8 mouse cellular contexts compared by ENCODE assay signal in genomic region chr3:153084226-153085095, GRCm38 (mm10).
A peak's percentile ranks its signal among the peaks of the same experiment; 100 is the strongest.
DNase-seq lines count a peak whose midpoint lies in the region; ATAC-seq and TF ChIP-seq lines count a peak whose summit lies in the region.

No protein-coding gene starts in this region.

- peak overlapping the region; percentile 54 for H3K4me2 ChIP-seq in embryonic facial prominence, embryonic 13.5 days
- H3K4me2 ChIP-seq in hindbrain, embryonic 11.5 days (replicated peaks; ENCODE audit: low read depth, low read length) = no peak overlapping the region
- H3K4me2 ChIP-seq in limb, embryonic 14.5 days (replicated peaks; ENCODE audit: low read depth, low read length, severe bottlenecking) = peak overlapping the region; percentile 43
- peak overlapping the region; percentile 17 for H3K4me2 ChIP-seq in stomach, embryonic 15.5 days

- H3K27ac ChIP-seq in embryonic facial prominence, embryonic 13.5 days = peak overlapping the region; percentile 53; the same call in 1 of the 2 replicates
- H3K27ac ChIP-seq in hindbrain, embryonic 11.5 days (ENCODE audit: low read depth, low read length) = no peak overlapping the region
- 0 out of 2 replicates have a peak overlapping the region, but pooled peaks have one; percentile 44 for H3K27ac ChIP-seq in limb, embryonic 14.5 days (replicated peaks; ENCODE audit: low read depth, low read length)
- H3K27ac ChIP-seq in stomach, embryonic 15.5 days = no peak overlapping the region

- H3K4me1 ChIP-seq in embryonic facial prominence, embryonic 13.5 days = peaks cover 25% of the 10 kb centered on the region
- H3K4me1 ChIP-seq in hindbrain, embryonic 11.5 days (replicated peaks; ENCODE audit: control insufficient read depth, insufficient read depth, low read length) = peaks cover 9% of the 10 kb centered on the region; the same call in 1 of the 2 replicates
- H3K4me1 ChIP-seq in limb, embryonic 14.5 days (ENCODE audit: control insufficient read depth, insufficient read depth, low read length) = peaks cover 18% of the 10 kb centered on the region
- peaks cover 14% of the 10 kb centered on the region for H3K4me1 ChIP-seq in stomach, embryonic 15.5 days

- peak; percentile 6 for DNase-seq in adrenal gland, postnatal 25 days
- DNase-seq in adrenal gland, adult 8-10 months = no peak
- DNase-seq in R1 (ENCODE audit: low read depth, low spot score) = peak; percentile 63
- DNase-seq in hindbrain, embryonic 11.5 days (ENCODE audit: low spot score) = peak; percentile 35
- peak; percentile 62 for DNase-seq in limb, embryonic 14.5 days (ENCODE audit: low spot score)
- DNase-seq in B cell, adult 2 months = no peak

- no peak for TF ChIP-seq POLR2A in limb, embryonic 14.5 days (IDR thresholded peaks at IDR 0.05; ENCODE audit: borderline replicate concordance, extremely low read depth, insufficient read depth, insufficient read length)

- 39% methylated on average over 23 of the region's 23 CpGs for WGBS in embryonic facial prominence, embryonic 13.5 days
- WGBS in hindbrain, embryonic 11.5 days = 44% methylated on average over 23 of the region's 23 CpGs
- WGBS in limb, embryonic 14.5 days = 38% methylated on average over 23 of the region's 23 CpGs
- WGBS in stomach, embryonic 15.5 days = 50% methylated on average over 23 of the region's 23 CpGs

- H3K4me3 ChIP-seq in embryonic facial prominence, embryonic 13.5 days = no peak overlapping the region
- no peak overlapping the region for H3K4me3 ChIP-seq in hindbrain, embryonic 11.5 days (ENCODE audit: low read depth, low read length)
- no peak overlapping the region for H3K4me3 ChIP-seq in limb, embryonic 14.5 days (replicated peaks; ENCODE audit: low read length)
- H3K4me3 ChIP-seq in stomach, embryonic 15.5 days (replicated peaks) = no peak overlapping the region

- H3K36me3 ChIP-seq in embryonic facial prominence, embryonic 13.5 days = no peaks in the 10 kb centered on the region
- no peaks in the 10 kb centered on the region for H3K36me3 ChIP-seq in hindbrain, embryonic 11.5 days (ENCODE audit: control insufficient read depth, insufficient read depth, low read length)
- no peaks in the 10 kb centered on the region for H3K36me3 ChIP-seq in limb, embryonic 14.5 days (ENCODE audit: control insufficient read depth, insufficient read depth, low read length)
- H3K36me3 ChIP-seq in stomach, embryonic 15.5 days = no peaks in the 10 kb centered on the region

- no peak overlapping the region for H3K9ac ChIP-seq in embryonic facial prominence, embryonic 13.5 days
- no peak overlapping the region; the same call in 1 of the 2 replicates for H3K9ac ChIP-seq in hindbrain, embryonic 11.5 days (ENCODE audit: low read depth, low read length)
- 0 out of 2 replicates have a peak overlapping the region, but pooled peaks have one; percentile 1 for H3K9ac ChIP-seq in limb, embryonic 14.5 days (ENCODE audit: low read depth, low read length, severe bottlenecking)
- no peak overlapping the region for H3K9ac ChIP-seq in stomach, embryonic 15.5 days

- peaks cover 10% of the 10 kb centered on the region; the same call in 1 of the 2 replicates for H3K27me3 ChIP-seq in embryonic facial prominence, embryonic 13.5 days
- H3K27me3 ChIP-seq in hindbrain, embryonic 11.5 days (ENCODE audit: control insufficient read depth, insufficient read depth, low read length) = no peaks in the 10 kb centered on the region
- H3K27me3 ChIP-seq in limb, embryonic 14.5 days (ENCODE audit: control insufficient read depth, insufficient read depth, low read length) = no peaks in the 10 kb centered on the region
- no peaks in the 10 kb centered on the region for H3K27me3 ChIP-seq in stomach, embryonic 15.5 days (replicated peaks)

- ATAC-seq in embryonic facial prominence, embryonic 13.5 days (ENCODE audit: insufficient number of reproducible peaks, insufficient read depth, low FRiP score, low TSS enrichment, low read depth) = no peak
- peak; percentile 75 for ATAC-seq in hindbrain, embryonic 11.5 days (ENCODE audit: low FRiP score)
- ATAC-seq in limb, embryonic 14.5 days (ENCODE audit: low FRiP score, low read depth) = peak; percentile 65
- no peak for ATAC-seq in stomach, embryonic 15.5 days (ENCODE audit: insufficient read depth, low FRiP score, low read depth)

- H3K9me3 ChIP-seq in embryonic facial prominence, embryonic 13.5 days = no peaks in the 10 kb centered on the region
- H3K9me3 ChIP-seq in hindbrain, embryonic 11.5 days (ENCODE audit: control insufficient read depth, low read length) = no peaks in the 10 kb centered on the region
- H3K9me3 ChIP-seq in limb, embryonic 14.5 days (ENCODE audit: control insufficient read depth, low read length) = no peaks in the 10 kb centered on the region
- no peaks in the 10 kb centered on the region for H3K9me3 ChIP-seq in stomach, embryonic 15.5 days

Comparison
In these comparisons a context has a peak if more than half of its experiments do, and no peak if none do; other contexts are left out.
1. DNase-seq: peak in adrenal gland, postnatal 25 days (single experiment), R1 (single experiment), hindbrain, embryonic 11.5 days (single experiment) and limb, embryonic 14.5 days (single experiment); none in adrenal gland, adult 8-10 months (single experiment) and B cell, adult 2 months (0 of 2).
2. ATAC-seq: peak in hindbrain, embryonic 11.5 days (single experiment) and limb, embryonic 14.5 days (single experiment); none in embryonic facial prominence, embryonic 13.5 days (single experiment) and stomach, embryonic 15.5 days (single experiment).
3. H3K27ac ChIP-seq: peak in embryonic facial prominence, embryonic 13.5 days (single experiment) and limb, embryonic 14.5 days (single experiment); none in hindbrain, embryonic 11.5 days (single experiment) and stomach, embryonic 15.5 days (single experiment).